Mouse (Mus musculus): ENCODE measurements around the gene Vmac.

Gene Vmac

GRCm38 (mm10) chr17:56686801-56687200, 31.0 kb downstream of the Vmac start:
- in situ Hi-C loops (cut with MboI) = no loop called here

GRCm38 (mm10) chr17:56684649-56685048, 33.2 kb downstream of the Vmac start:
- in situ Hi-C loops (cut with MboI) = no loop called here

- in situ Hi-C loops (cut with MboI) = no loop called here
These were observed 34.2 kb downstream of the Vmac start for GRCm38 (mm10) chr17:56683546-56684140.

GRCm38 (mm10) chr17:56682880-56683279, 34.9 kb downstream of the Vmac start:
- in situ Hi-C loops (cut with MboI) = no loop called here

- in situ Hi-C loops (cut with MboI) = no loop called here
These were observed 36.0 kb downstream of the Vmac start for GRCm38 (mm10) chr17:56681791-56682190.

GRCm38 (mm10) chr17:56673647-56674416, 44.0 kb downstream of the Vmac start:
- in situ Hi-C loops (cut with MboI) = no loop called here

GRCm38 (mm10) chr17:56672941-56673646, 44.7 kb downstream of the Vmac start, which contains the start of gene Ranbp3:
Ranbp3 (plus strand) TSS chr17:56673294.
- in situ Hi-C loops (cut with MboI) = no loop called here

GRCm38 (mm10) chr17:56669766-56670165, 48.1 kb downstream of the Vmac start:
- in situ Hi-C loops (cut with MboI) = no loop called here

GRCm38 (mm10) chr17:56668384-56669144, 49.3 kb downstream of the Vmac start:
- in situ Hi-C loops (cut with MboI) = no loop called here

- in situ Hi-C loops (cut with MboI) = no loop called here
These were observed 50.2 kb downstream of the Vmac start for GRCm38 (mm10) chr17:56667591-56667990.

GRCm38 (mm10) chr17:56666384-56666783, 51.4 kb downstream of the Vmac start:
- in situ Hi-C loops (cut with MboI) = no loop called here

GRCm38 (mm10) chr17:56664333-56664732, 53.5 kb downstream of the Vmac start:
- in situ Hi-C loops (cut with MboI) = no loop called here

Data from mature B cell (primary cell).